Mouse (Mus musculus): ENCODE measurements at regions not wholly inside any gene's neighbourhood (a gene's known extent, or its start where the extent isn't known, plus 50 kb on each side); places are given as distances from the start of the nearest gene placed in this dataset.

DNA sequence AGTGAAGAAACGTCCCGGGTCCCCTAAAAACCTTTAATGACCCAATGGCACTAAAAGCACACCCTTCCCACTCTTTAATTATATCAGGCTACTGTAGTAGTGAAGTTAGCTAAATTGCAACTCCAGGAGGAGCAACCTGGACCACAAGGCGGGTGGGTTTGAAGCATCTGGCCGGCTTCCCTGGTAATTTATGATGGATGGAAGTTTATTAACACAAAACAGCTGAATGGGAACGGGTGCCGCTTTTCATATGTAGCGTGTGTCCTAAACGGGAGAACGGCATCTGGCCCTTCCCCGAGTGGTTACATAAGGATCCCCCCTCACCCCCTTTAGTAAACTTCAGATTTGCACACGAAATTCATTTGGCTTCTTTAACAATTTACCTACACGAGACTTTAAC is 370.9 kb downstream of the Wdr11 start:
- H3K27me3 ChIP-seq (ENCODE audit: control insufficient read depth, insufficient read depth, low read length), result no peaks in the 10 kb centered on the region
- 57% methylated on average over 12 of the region's 12 CpGs for WGBS
- no peak overlapping the region for H3K27ac ChIP-seq (ENCODE audit: low read depth, low read length)

DNA sequence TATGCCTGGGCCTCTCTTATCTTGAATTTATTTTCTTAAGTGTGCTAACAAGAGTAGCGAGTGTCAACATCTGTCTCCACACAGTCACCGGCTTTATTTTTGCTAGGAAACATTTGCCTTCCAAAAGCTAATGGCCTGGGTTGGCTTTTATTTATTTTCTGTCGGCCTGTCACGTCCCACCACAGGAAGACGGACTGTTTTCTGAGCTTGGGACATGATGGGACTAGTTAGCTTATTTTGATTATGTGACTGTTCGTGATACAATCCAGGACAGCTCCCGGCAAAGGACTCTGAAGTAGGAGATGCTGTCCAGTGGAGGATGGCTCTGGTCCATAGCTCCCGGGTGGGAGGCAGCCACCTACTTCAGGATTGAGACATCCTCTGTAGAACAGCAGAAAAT is 372.5 kb downstream of the Wdr11 start:
- H3K9ac ChIP-seq (ENCODE audit: low read length), result no peak overlapping the region
- WGBS, result 80% methylated on average over 8 of the region's 8 CpGs
- no peaks in the 10 kb centered on the region for H3K27me3 ChIP-seq (ENCODE audit: control insufficient read depth, insufficient read depth, low read length)
- no peak for DNase-seq (ENCODE audit: low spot score)
- H3K4me2 ChIP-seq (ENCODE audit: low read depth, low read length, severe bottlenecking), result no peak overlapping the region
- no peaks in the 10 kb centered on the region for H3K36me3 ChIP-seq (ENCODE audit: control insufficient read depth, insufficient read depth, low read length)
- H3K9me3 ChIP-seq (ENCODE audit: control insufficient read depth, low read length), result no peaks in the 10 kb centered on the region
- H3K4me3 ChIP-seq (ENCODE audit: low read depth, low read length), result no peak overlapping the region
- H3K27ac ChIP-seq (ENCODE audit: low read depth, low read length), result no peak overlapping the region
- no peak for ATAC-seq (replicated peaks; ENCODE audit: low FRiP score)
- no peaks in the 10 kb centered on the region for H3K4me1 ChIP-seq (replicated peaks; ENCODE audit: control insufficient read depth, insufficient read depth, low read length)

More for the DNA sequence above, 370.9 kb downstream of the Wdr11 start:
- H3K9ac ChIP-seq (ENCODE audit: low read length), result no peak overlapping the region
- no peak overlapping the region for H3K4me2 ChIP-seq (ENCODE audit: low read depth, low read length, severe bottlenecking)
- H3K36me3 ChIP-seq (ENCODE audit: control insufficient read depth, insufficient read depth, low read length), result no peaks in the 10 kb centered on the region
- H3K4me1 ChIP-seq (replicated peaks; ENCODE audit: control insufficient read depth, insufficient read depth, low read length), result no peaks in the 10 kb centered on the region
- no peaks in the 10 kb centered on the region for H3K9me3 ChIP-seq (ENCODE audit: control insufficient read depth, low read length)
- ATAC-seq (replicated peaks; ENCODE audit: low FRiP score) (no peak), DNase-seq (ENCODE audit: low spot score) (no peak)
- H3K4me3 ChIP-seq (ENCODE audit: low read depth, low read length), result no peak overlapping the region

DNA sequence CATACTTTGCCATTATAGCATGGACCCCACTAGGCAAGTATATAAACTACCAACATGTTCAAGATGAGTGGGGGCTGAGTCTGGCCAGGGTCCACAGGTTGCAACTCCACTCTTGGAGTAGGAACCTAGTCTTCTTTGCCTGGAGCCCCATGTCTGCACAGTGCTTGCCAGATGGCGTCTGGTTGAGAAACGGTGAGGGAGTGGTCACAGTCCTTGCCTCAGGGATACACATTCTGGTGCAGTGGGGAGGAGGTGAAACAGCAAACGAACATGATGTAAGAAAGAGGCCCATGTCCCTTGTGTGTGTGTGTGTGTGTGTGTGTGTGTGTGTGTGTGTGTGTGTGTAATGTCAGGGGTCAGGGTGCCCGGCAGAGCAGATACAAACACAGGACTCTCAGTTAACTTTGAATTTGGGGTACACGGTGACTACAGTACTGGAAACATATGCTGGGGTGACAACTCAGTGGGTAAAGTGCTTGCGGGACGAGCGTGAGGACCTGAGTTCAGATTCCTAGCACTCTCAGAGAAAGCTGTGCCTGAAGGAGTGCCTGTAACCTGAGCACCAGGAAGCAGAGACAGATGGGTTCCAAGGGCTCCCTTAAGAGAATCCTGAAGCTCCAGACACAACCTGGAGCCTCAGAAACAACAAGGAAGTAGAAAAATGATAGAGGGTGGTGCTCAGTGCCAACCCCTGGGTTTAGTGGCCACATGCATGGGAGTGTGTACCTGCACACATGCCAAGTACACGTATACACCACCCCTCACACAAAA is 373.8 kb downstream of the Wdr11 start:
- WGBS, result 84% methylated on average over 9 of the region's 9 CpGs
- no peak overlapping the region for H3K27ac ChIP-seq (ENCODE audit: low read depth, low read length)
- H3K9ac ChIP-seq (ENCODE audit: low read length), result no peak overlapping the region
- no peaks in the 10 kb centered on the region for H3K4me1 ChIP-seq (replicated peaks; ENCODE audit: control insufficient read depth, insufficient read depth, low read length)
- H3K9me3 ChIP-seq (ENCODE audit: control insufficient read depth, low read length), result no peaks in the 10 kb centered on the region
- H3K4me3 ChIP-seq (ENCODE audit: low read depth, low read length), result no peak overlapping the region
- no peak overlapping the region for H3K4me2 ChIP-seq (ENCODE audit: low read depth, low read length, severe bottlenecking)
- no peaks in the 10 kb centered on the region for H3K27me3 ChIP-seq (ENCODE audit: control insufficient read depth, insufficient read depth, low read length)
- DNase-seq (ENCODE audit: low spot score) (no peak), ATAC-seq (replicated peaks; ENCODE audit: low FRiP score) (no peak)
- H3K36me3 ChIP-seq (ENCODE audit: control insufficient read depth, insufficient read depth, low read length), result no peaks in the 10 kb centered on the region

DNA sequence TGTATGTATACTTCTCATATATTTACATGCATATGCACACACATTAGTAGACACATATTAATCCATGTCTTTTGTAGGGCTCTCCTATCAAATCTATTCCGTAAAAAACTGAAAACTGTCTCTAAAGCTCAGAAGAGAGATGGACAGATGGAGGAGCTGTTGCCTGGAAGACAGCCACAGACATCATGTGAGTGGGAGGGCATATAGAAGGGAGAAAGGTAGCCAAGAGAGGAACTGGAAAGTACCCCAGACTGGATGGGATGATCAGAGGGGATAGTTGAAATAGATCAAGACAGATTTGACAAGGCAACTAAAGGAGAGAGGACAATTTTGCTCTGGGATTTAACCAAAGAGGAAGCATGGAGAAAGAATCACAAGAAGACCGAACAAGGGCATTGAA is 375.1 kb downstream of the Wdr11 start:
- ATAC-seq (replicated peaks; ENCODE audit: low FRiP score), result no peak
- no peak overlapping the region for H3K4me3 ChIP-seq (ENCODE audit: low read depth, low read length)
- H3K36me3 ChIP-seq (ENCODE audit: control insufficient read depth, insufficient read depth, low read length), result no peaks in the 10 kb centered on the region

DNA sequence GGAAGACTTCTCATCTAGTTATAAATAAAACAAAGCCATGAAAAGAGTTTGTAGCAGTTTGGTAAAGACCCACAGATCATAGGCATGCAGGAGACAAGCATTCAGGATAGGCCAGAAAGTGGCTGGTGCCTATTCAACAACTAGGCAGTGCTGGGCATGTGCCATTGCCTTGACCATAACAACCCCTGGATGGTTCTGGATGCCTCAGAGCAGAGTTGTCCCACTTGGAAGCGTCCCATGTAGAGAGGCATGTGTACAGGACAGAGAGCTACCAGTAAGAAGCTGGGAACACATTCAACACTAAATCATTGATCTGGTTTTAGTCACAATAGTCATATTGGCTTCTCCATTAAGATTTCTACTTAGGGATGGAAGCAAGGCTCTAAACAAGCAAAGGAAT is 378.5 kb downstream of the Wdr11 start:
- Histone ChIP-seq H3K27me3 (ENCODE audit: control insufficient read depth, insufficient read depth, low read length) (no peaks in the 10 kb centered on the region), H3K4me1 (replicated peaks; ENCODE audit: control insufficient read depth, insufficient read depth, low read length) (no peaks in the 10 kb centered on the region), H3K27ac (ENCODE audit: low read depth, low read length) (no peak overlapping the region), H3K4me2 (ENCODE audit: low read depth, low read length, severe bottlenecking) (no peak overlapping the region), H3K4me3 (ENCODE audit: low read depth, low read length) (no peak overlapping the region), H3K36me3 (ENCODE audit: control insufficient read depth, insufficient read depth, low read length) (no peaks in the 10 kb centered on the region), H3K9ac (ENCODE audit: low read length) (no peak overlapping the region), H3K9me3 (ENCODE audit: control insufficient read depth, low read length) (no peaks in the 10 kb centered on the region)
- ATAC-seq (replicated peaks; ENCODE audit: low FRiP score), result no peak
- WGBS, result 83% methylated on average over 1 of the region's 1 CpGs
- DNase-seq (ENCODE audit: low spot score), result no peak

More for the DNA sequence above, 375.1 kb downstream of the Wdr11 start:
- H3K4me2 ChIP-seq (ENCODE audit: low read depth, low read length, severe bottlenecking), result no peak overlapping the region
- H3K27ac ChIP-seq (ENCODE audit: low read depth, low read length), result no peak overlapping the region
- no peaks in the 10 kb centered on the region for H3K27me3 ChIP-seq (ENCODE audit: control insufficient read depth, insufficient read depth, low read length)
- no peaks in the 10 kb centered on the region for H3K9me3 ChIP-seq (ENCODE audit: control insufficient read depth, low read length)
- H3K4me1 ChIP-seq (replicated peaks; ENCODE audit: control insufficient read depth, insufficient read depth, low read length), result no peaks in the 10 kb centered on the region
- DNase-seq (ENCODE audit: low spot score), result no peak
- no peak overlapping the region for H3K9ac ChIP-seq (ENCODE audit: low read length)
- 95% methylated on average over 2 of the region's 2 CpGs for WGBS

DNA sequence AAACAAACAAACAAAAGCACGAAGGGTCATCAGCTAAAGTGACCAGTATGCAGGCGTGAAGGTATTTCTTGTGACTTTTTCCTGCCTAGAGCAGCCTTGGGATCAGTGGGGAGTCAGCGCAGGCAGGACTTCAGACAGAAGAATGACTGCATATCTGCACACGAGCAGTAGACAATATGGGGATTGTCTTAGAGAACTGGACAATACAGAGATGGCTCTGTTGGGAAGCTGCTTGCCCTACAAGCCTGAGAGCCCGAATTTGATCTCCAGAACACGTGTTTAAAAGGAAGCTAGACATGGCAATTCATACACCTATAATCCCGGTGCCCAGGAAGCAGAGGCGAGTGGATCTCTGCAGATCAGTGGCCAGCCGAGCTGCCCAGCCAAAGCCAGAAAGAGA is 382.5 kb downstream of the Wdr11 start:
- no peak overlapping the region for H3K27ac ChIP-seq (ENCODE audit: low read depth, low read length)
- no peaks in the 10 kb centered on the region for H3K36me3 ChIP-seq (ENCODE audit: control insufficient read depth, insufficient read depth, low read length)
- no peak overlapping the region for H3K4me3 ChIP-seq (ENCODE audit: low read depth, low read length)
- ATAC-seq (replicated peaks; ENCODE audit: low FRiP score) (no peak), DNase-seq (ENCODE audit: low spot score) (no peak)
- 77% methylated on average over 9 of the region's 9 CpGs for WGBS
- no peak overlapping the region for H3K9ac ChIP-seq (ENCODE audit: low read length)
- no peaks in the 10 kb centered on the region for H3K9me3 ChIP-seq (ENCODE audit: control insufficient read depth, low read length)
- no peaks in the 10 kb centered on the region for H3K4me1 ChIP-seq (replicated peaks; ENCODE audit: control insufficient read depth, insufficient read depth, low read length)
- H3K4me2 ChIP-seq (ENCODE audit: low read depth, low read length, severe bottlenecking), result no peak overlapping the region
- H3K27me3 ChIP-seq (ENCODE audit: control insufficient read depth, insufficient read depth, low read length), result no peaks in the 10 kb centered on the region

DNA sequence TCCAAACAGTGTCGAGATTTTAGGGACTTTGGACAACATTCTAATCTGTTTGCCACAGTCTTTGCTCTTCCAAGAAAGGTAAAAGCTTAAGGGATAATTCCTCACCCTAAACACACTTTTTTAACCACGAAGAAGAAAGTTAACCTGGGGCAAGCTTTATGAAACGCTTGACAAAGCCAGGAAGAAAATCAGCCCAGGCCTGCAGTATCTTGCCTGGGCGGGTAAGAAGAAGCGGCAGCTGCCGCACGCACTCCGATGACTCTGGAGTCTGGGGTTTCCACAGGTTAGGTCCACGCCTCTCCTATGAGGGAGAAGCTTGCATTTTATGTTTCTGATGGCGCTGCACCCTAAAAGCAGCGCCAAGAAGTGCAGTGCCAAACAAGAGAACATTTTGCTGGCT is 383.2 kb downstream of the Wdr11 start:
- Histone ChIP-seq H3K9ac (ENCODE audit: low read length) (no peak overlapping the region), H3K4me2 (ENCODE audit: low read depth, low read length, severe bottlenecking) (no peak overlapping the region), H3K4me3 (ENCODE audit: low read depth, low read length) (no peak overlapping the region), H3K36me3 (ENCODE audit: control insufficient read depth, insufficient read depth, low read length) (no peaks in the 10 kb centered on the region), H3K27me3 (ENCODE audit: control insufficient read depth, insufficient read depth, low read length) (no peaks in the 10 kb centered on the region), H3K27ac (ENCODE audit: low read depth, low read length) (no peak overlapping the region), H3K9me3 (ENCODE audit: control insufficient read depth, low read length) (no peaks in the 10 kb centered on the region), H3K4me1 (replicated peaks; ENCODE audit: control insufficient read depth, insufficient read depth, low read length) (no peaks in the 10 kb centered on the region)
- WGBS, result 84% methylated on average over 11 of the region's 11 CpGs
- ATAC-seq (replicated peaks; ENCODE audit: low FRiP score) (no peak), DNase-seq (ENCODE audit: low spot score) (no peak)

DNA sequence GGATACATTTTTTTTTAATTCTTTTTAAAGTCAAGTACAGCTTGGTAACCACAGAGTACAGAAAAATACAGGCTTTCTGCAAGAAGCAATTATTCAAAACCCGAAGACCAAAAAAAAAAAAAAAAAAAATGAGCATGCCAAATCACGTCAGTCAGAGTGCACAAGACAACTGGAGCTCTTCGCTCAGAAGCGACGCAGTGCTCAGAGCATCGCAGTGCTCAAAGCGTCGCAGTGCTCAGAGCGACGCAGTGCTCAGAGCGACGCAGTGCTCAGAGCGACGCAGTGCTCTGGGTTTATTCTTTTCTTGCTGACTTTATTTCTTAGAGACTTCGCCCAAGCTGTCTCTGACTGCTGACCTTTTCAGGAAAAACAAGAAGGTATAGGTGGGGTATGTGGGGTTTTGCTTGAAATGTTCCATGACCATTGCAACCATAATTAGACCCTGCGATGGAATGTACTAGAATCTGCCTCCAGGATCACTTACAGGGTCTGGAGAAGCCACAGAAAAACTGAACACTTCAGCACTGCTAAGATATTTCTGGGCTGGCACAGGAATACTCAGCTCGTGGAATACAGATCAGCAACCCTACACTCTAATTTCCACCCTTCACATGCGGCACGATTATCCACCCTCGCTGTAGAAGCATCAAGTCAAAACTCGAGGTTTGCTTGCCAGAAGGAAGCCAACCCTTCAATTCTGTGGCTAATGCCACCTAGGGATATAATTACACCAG is 384.3 kb downstream of the Wdr11 start:
- Histone ChIP-seq H3K4me1 (replicated peaks; ENCODE audit: control insufficient read depth, insufficient read depth, low read length) (no peaks in the 10 kb centered on the region), H3K4me3 (ENCODE audit: low read depth, low read length) (no peak overlapping the region), H3K36me3 (ENCODE audit: control insufficient read depth, insufficient read depth, low read length) (no peaks in the 10 kb centered on the region), H3K9me3 (ENCODE audit: control insufficient read depth, low read length) (no peaks in the 10 kb centered on the region), H3K27me3 (ENCODE audit: control insufficient read depth, insufficient read depth, low read length) (no peaks in the 10 kb centered on the region), H3K27ac (ENCODE audit: low read depth, low read length) (no peak overlapping the region), H3K9ac (ENCODE audit: low read length) (no peak overlapping the region), H3K4me2 (ENCODE audit: low read depth, low read length, severe bottlenecking) (no peak overlapping the region)
- WGBS, result 90% methylated on average over 21 of the region's 21 CpGs
- DNase-seq (ENCODE audit: low spot score) (no peak), ATAC-seq (replicated peaks; ENCODE audit: low FRiP score) (no peak)

DNA sequence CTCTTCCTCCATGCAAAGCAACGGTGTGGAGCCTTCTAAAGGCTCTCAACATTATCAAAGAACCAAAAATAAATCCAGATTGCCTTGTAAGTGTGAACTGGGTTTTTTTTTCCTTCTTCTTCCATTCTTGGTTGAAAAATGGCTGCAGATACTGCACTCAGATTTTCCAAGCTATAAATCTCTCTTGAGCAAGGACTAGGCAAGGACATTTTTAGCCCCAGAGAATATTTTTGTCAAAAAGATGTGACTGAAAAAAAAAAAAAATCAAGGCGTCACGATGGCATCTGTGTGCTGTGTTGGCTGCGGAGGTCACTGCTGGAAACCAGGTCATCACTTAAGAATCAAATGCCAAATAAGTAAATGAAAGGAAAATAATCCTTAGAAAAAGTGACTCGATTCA is 386.9 kb downstream of the Wdr11 start:
- Histone ChIP-seq H3K27ac (ENCODE audit: low read depth, low read length) (no peak overlapping the region), H3K9ac (ENCODE audit: low read length) (no peak overlapping the region), H3K36me3 (ENCODE audit: control insufficient read depth, insufficient read depth, low read length) (no peaks in the 10 kb centered on the region), H3K9me3 (ENCODE audit: control insufficient read depth, low read length) (no peaks in the 10 kb centered on the region), H3K4me1 (replicated peaks; ENCODE audit: control insufficient read depth, insufficient read depth, low read length) (no peaks in the 10 kb centered on the region), H3K4me2 (ENCODE audit: low read depth, low read length, severe bottlenecking) (no peak overlapping the region), H3K27me3 (ENCODE audit: control insufficient read depth, insufficient read depth, low read length) (no peaks in the 10 kb centered on the region), H3K4me3 (ENCODE audit: low read depth, low read length) (no peak overlapping the region)
- no peak for DNase-seq (ENCODE audit: low spot score)
- ATAC-seq (replicated peaks; ENCODE audit: low FRiP score), result no peak
- WGBS, result 89% methylated on average over 5 of the region's 5 CpGs

Data from forebrain, embryonic 11.5 days (tissue).